Mouse (Mus musculus): Measurements from ENCODE around the gene Kit.

GRCm38 (mm10) chr5:75699516-75699915 lies 124.8 kb downstream of the Kit start:
- TF ChIP-seq CTCF (IDR thresholded peaks at IDR 0.05; ENCODE audit: extremely low read depth, insufficient read length, insufficient replicate concordance, low read depth, low read length): no peak
- TF ChIP-seq POLR2A (IDR thresholded peaks at IDR 0.05; ENCODE audit: low read depth, low read length): no peak
